Mouse (Mus musculus): ENCODE results near the gene Il12rb1. TPM values are rescaled to one million over a fixed set of nuclear protein-coding genes. Genes with fewer than 3 reads are reported as not detected.

Il12rb1 gene
- 1.7 and 2.9 TPM in 2 replicates for polyA plus RNA-seq (2012)

GRCm38 (mm10) chr8:70808239-70808638 lies at the start of gene Il12rb1:
Gene Il12rb1, plus strand, starts transcription at chr8:70808449.

GRCm38 (mm10) chr8:70760775-70761406 lies 47.4 kb upstream of the Il12rb1 start, which contains the start of gene Mpv17l2:
Gene Mpv17l2, minus strand, starts transcription at chr8:70760946.

GRCm38 (mm10) chr8:70776496-70777444 lies 31.5 kb upstream of the Il12rb1 start, which contains the start of gene Pik3r2:
Gene Pik3r2, minus strand, starts transcription at chr8:70776713.

GRCm38 (mm10) chr8:70804481-70805206 lies 3.6 kb upstream of the Il12rb1 start, which contains the start of gene Mast3:
Gene Mast3, minus strand, starts transcription at chr8:70805054.

GRCm38 (mm10) chr8:70839408-70840351 lies 31.4 kb downstream of the Il12rb1 start, which contains the start of gene Arrdc2:
Gene Arrdc2, minus strand, starts transcription at chr8:70839720.

GRCm38 (mm10) chr8:70862824-70863641 lies 54.8 kb downstream of the Il12rb1 start, which contains the start of gene Kcnn1:
Gene Kcnn1, minus strand, starts transcription at chr8:70863258.

Other genes with a start within 250 kb of the Il12rb1 start
- 264 and 274 TPM in 2 replicates for gene Isyna1, start 214.1 kb upstream of the Il12rb1 start, polyA plus RNA-seq (2012)
- 1,201 and 1,308 TPM in 2 replicates for gene Ssbp4, start 199.6 kb upstream of the Il12rb1 start, polyA plus RNA-seq (2012)
- gene Lrrc25, start 192.3 kb upstream of the Il12rb1 start, polyA plus RNA-seq (2012): 11.8 and 21.0 TPM in 2 replicates
- gene Gdf15, start 176.0 kb upstream of the Il12rb1 start, polyA plus RNA-seq (2012): 13.6 and 15.1 TPM in 2 replicates
- 1.8 and 2.6 TPM in 2 replicates for gene Pgpep1, start 148.1 kb upstream of the Il12rb1 start, polyA plus RNA-seq (2012)
- gene Lsm4, start 135.2 kb upstream of the Il12rb1 start, polyA plus RNA-seq (2012): 583 and 668 TPM in 2 replicates
- 3,053 and 3,449 TPM in 2 replicates for gene Jund, start 109.5 kb upstream of the Il12rb1 start, polyA plus RNA-seq (2012)
- gene Iqcn, start 105.0 kb upstream of the Il12rb1 start, polyA plus RNA-seq (2012): 0.71 and 1.9 TPM in 2 replicates
- gene Gm3336, start 89.9 kb upstream of the Il12rb1 start, polyA plus RNA-seq (2012): 0.15 TPM in 1 of 2 replicates, not detected in the other
- gene Pde4c, start 84.7 kb upstream of the Il12rb1 start, polyA plus RNA-seq (2012): 3.5 and 3.6 TPM in 2 replicates
- 7.4 and 8.1 TPM in 2 replicates for gene Rab3a, start 53.8 kb upstream of the Il12rb1 start, polyA plus RNA-seq (2012)
- gene Mpv17l2, start 47.5 kb upstream of the Il12rb1 start, polyA plus RNA-seq (2012): 75.0 and 90.1 TPM in 2 replicates
- gene Pik3r2, start 31.7 kb upstream of the Il12rb1 start, polyA plus RNA-seq (2012): 69.9 and 78.3 TPM in 2 replicates
- gene Mast3, start 3.4 kb upstream of the Il12rb1 start, polyA plus RNA-seq (2012): 424 and 485 TPM in 2 replicates
- gene Arrdc2, start 31.3 kb downstream of the Il12rb1 start, polyA plus RNA-seq (2012): 33.6 and 35.8 TPM in 2 replicates
- 0.57 and 0.83 TPM in 2 replicates for gene Kcnn1, start 54.8 kb downstream of the Il12rb1 start, polyA plus RNA-seq (2012)
- gene Ccdc124, start 65.5 kb downstream of the Il12rb1 start, polyA plus RNA-seq (2012): 198 and 237 TPM in 2 replicates
- gene Slc5a5, start 84.3 kb downstream of the Il12rb1 start, polyA plus RNA-seq (2012): 0.14 and 0.16 TPM in 2 replicates
- gene Rpl18a, start 89.0 kb downstream of the Il12rb1 start, polyA plus RNA-seq (2012): 5,488 and 6,564 TPM in 2 replicates
- gene Map1s, start 97.5 kb downstream of the Il12rb1 start, polyA plus RNA-seq (2012): 112 and 120 TPM in 2 replicates